Mouse (Mus musculus) forebrain, embryonic 10.5 days (tissue): ENCODE measurements at regions not wholly inside any gene's neighbourhood (a gene's known extent, or its start where the extent isn't known, plus 50 kb on each side); places are given as distances from the start of the nearest gene placed in this dataset.
A peak's percentile ranks its signal among the peaks of the same experiment; 100 is the strongest.

Source experiments
- DNase-seq: peaks from one replicate; pipeline ENCODE4 v3.0.0-alpha.2; 2017; ENCODE audit warnings: low spot score; ENCODE audit errors: extremely low spot score
- H3K27ac ChIP-seq: fragments of 300-500 bp; sonication (generic); 2 replicates; pipeline ENCODE4 v1.5.1; 2016; ENCODE audit warnings: mild to moderate bottlenecking
- H3K27me3 ChIP-seq: fragments of 300-500 bp; sonication (generic); 2 replicates; pipeline ENCODE4 v1.6.1; 2016; ENCODE audit warnings: mild to moderate bottlenecking; ENCODE audit not compliant: poor library complexity, severe bottlenecking
- H3K36me3 ChIP-seq: fragments of 300-500 bp; sonication (generic); replicated peaks from 2 replicates; pipeline ENCODE4 v1.6.1; 2016; ENCODE audit warnings: mild to moderate bottlenecking, moderate library complexity
- H3K4me1 ChIP-seq: fragments of 300-500 bp; sonication (generic); 2 replicates; pipeline ENCODE4 v1.6.1; 2016
- H3K4me3 ChIP-seq: fragments of 300-500 bp; sonication (generic); 2 replicates; pipeline ENCODE4 v1.5.1; 2016; ENCODE audit warnings: mild to moderate bottlenecking, moderate library complexity
- H3K9me3 ChIP-seq: fragments of 300-500 bp; sonication (generic); 2 replicates; pipeline ENCODE4 v1.6.1; 2016; ENCODE audit warnings: mild to moderate bottlenecking, moderate library complexity
- WGBS: fragments of 180-500 bp; shearing (Covaris S2); methylation state at CpG from one replicate; pipeline ENCODE4 v1.1.7; 2016; 5-methylcytosine and 5-hydroxymethylcytosine counted together

GRCm38 (mm10) chr4:10051296-10052267, 822.7 kb upstream of the 2610301B20Rik start:
- no peak for DNase-seq
- H3K27me3 ChIP-seq, result no peaks in the 10 kb centered on the region
- H3K4me3 ChIP-seq, result no peak overlapping the region
- H3K9me3 ChIP-seq, result no peaks in the 10 kb centered on the region
- no peak overlapping the region for H3K27ac ChIP-seq
- H3K4me1 ChIP-seq, result peaks cover 12% of the 10 kb centered on the region
- WGBS, result 81% methylated on average over 5 of the region's 5 CpGs
- H3K36me3 ChIP-seq, result no peaks in the 10 kb centered on the region

GRCm38 (mm10) chr4:10052869-10053268, 821.4 kb upstream of the 2610301B20Rik start:
- no peaks in the 10 kb centered on the region for H3K9me3 ChIP-seq
- DNase-seq, result no peak
- no peak overlapping the region for H3K4me3 ChIP-seq
- H3K27ac ChIP-seq, result no peak overlapping the region
- no peaks in the 10 kb centered on the region for H3K27me3 ChIP-seq
- no peaks in the 10 kb centered on the region for H3K36me3 ChIP-seq
- peaks cover 12% of the 10 kb centered on the region for H3K4me1 ChIP-seq

- H3K4me3 ChIP-seq, result no peak overlapping the region
- WGBS, result 82% methylated on average over 5 of the region's 5 CpGs
- no peaks in the 10 kb centered on the region for H3K4me1 ChIP-seq
- H3K9me3 ChIP-seq, result no peaks in the 10 kb centered on the region
- H3K27ac ChIP-seq, result no peak overlapping the region
- no peak for DNase-seq
- H3K27me3 ChIP-seq, result no peaks in the 10 kb centered on the region
- no peaks in the 10 kb centered on the region for H3K36me3 ChIP-seq
These were observed 801.7 kb upstream of the 2610301B20Rik start for GRCm38 (mm10) chr4:10072500-10073106.

- Histone ChIP-seq H3K9me3 (no peaks in the 10 kb centered on the region), H3K27me3 (no peaks in the 10 kb centered on the region), H3K36me3 (no peaks in the 10 kb centered on the region), H3K27ac (no peak overlapping the region), H3K4me1 (no peaks in the 10 kb centered on the region), H3K4me3 (no peak overlapping the region)
- 75% methylated on average over 3 of the region's 3 CpGs for WGBS
- DNase-seq, result no peak
These were observed 794.6 kb upstream of the 2610301B20Rik start for GRCm38 (mm10) chr4:10079565-10080169.

- H3K4me3 ChIP-seq, result no peak overlapping the region
- WGBS, result 81% methylated on average over 4 of the region's 4 CpGs
- DNase-seq, result no peak
These were observed 759.5 kb upstream of the 2610301B20Rik start for GRCm38 (mm10) chr4:10114831-10115230.

GRCm38 (mm10) chr4:10117964-10118363, 756.3 kb upstream of the 2610301B20Rik start:
- no peak for DNase-seq
- no peak overlapping the region for H3K4me3 ChIP-seq
- H3K4me1 ChIP-seq, result no peaks in the 10 kb centered on the region
- WGBS, result 74% methylated on average over 2 of the region's 2 CpGs
- H3K27me3 ChIP-seq, result no peaks in the 10 kb centered on the region
- no peak overlapping the region for H3K27ac ChIP-seq
- H3K9me3 ChIP-seq, result no peaks in the 10 kb centered on the region
- no peaks in the 10 kb centered on the region for H3K36me3 ChIP-seq

More at GRCm38 (mm10) chr4:10114831-10115230, 759.5 kb upstream of the 2610301B20Rik start:
- Histone ChIP-seq H3K27me3 (no peaks in the 10 kb centered on the region), H3K27ac (no peak overlapping the region), H3K9me3 (no peaks in the 10 kb centered on the region), H3K4me1 (no peaks in the 10 kb centered on the region), H3K36me3 (no peaks in the 10 kb centered on the region)

- Histone ChIP-seq H3K9me3 (no peaks in the 10 kb centered on the region), H3K4me1 (no peaks in the 10 kb centered on the region), H3K27me3 (no peaks in the 10 kb centered on the region), H3K36me3 (no peaks in the 10 kb centered on the region), H3K27ac (no peak overlapping the region), H3K4me3 (no peak overlapping the region)
- DNase-seq, result no peak
- 74% methylated on average over 2 of the region's 2 CpGs for WGBS
These were observed 750.0 kb upstream of the 2610301B20Rik start for GRCm38 (mm10) chr4:10124252-10124651.

- peaks cover 5% of the 10 kb centered on the region; the same call in 1 of the 2 replicates for H3K9me3 ChIP-seq
- H3K36me3 ChIP-seq, result no peaks in the 10 kb centered on the region
- no peak overlapping the region for H3K4me3 ChIP-seq
- H3K27ac ChIP-seq, result no peak overlapping the region
- 80% methylated on average over 6 of the region's 6 CpGs for WGBS
- no peaks in the 10 kb centered on the region for H3K27me3 ChIP-seq
- no peaks in the 10 kb centered on the region for H3K4me1 ChIP-seq
- no peak for DNase-seq
These were observed 732.9 kb upstream of the 2610301B20Rik start for GRCm38 (mm10) chr4:10141238-10141934.

GRCm38 (mm10) chr4:10149911-10150310, 724.4 kb upstream of the 2610301B20Rik start:
- Histone ChIP-seq H3K27me3 (no peaks in the 10 kb centered on the region), H3K9me3 (no peaks in the 10 kb centered on the region), H3K36me3 (no peaks in the 10 kb centered on the region), H3K4me3 (no peak overlapping the region), H3K4me1 (no peaks in the 10 kb centered on the region), H3K27ac (no peak overlapping the region)
- 83% methylated on average over 2 of the region's 2 CpGs for WGBS
- DNase-seq, result no peak

GRCm38 (mm10) chr4:10150501-10150900, 723.8 kb upstream of the 2610301B20Rik start:
- WGBS, result 26% methylated on average over 2 of the region's 2 CpGs
- peak; percentile 22 for DNase-seq
- H3K4me1 ChIP-seq, result no peaks in the 10 kb centered on the region

GRCm38 (mm10) chr4:10155705-10156390, 718.5 kb upstream of the 2610301B20Rik start:
- Histone ChIP-seq H3K36me3 (no peaks in the 10 kb centered on the region), H3K9me3 (no peaks in the 10 kb centered on the region), H3K4me1 (no peaks in the 10 kb centered on the region), H3K27me3 (no peaks in the 10 kb centered on the region), H3K4me3 (no peak overlapping the region), H3K27ac (no peak overlapping the region)
- WGBS, result 88% methylated on average over 5 of the region's 5 CpGs
- no peak for DNase-seq

More at GRCm38 (mm10) chr4:10150501-10150900, 723.8 kb upstream of the 2610301B20Rik start:
- no peak overlapping the region for H3K4me3 ChIP-seq
- H3K9me3 ChIP-seq, result no peaks in the 10 kb centered on the region
- no peaks in the 10 kb centered on the region for H3K36me3 ChIP-seq
- no peak overlapping the region for H3K27ac ChIP-seq
- no peaks in the 10 kb centered on the region for H3K27me3 ChIP-seq

- WGBS, result 90% methylated on average over 3 of the region's 3 CpGs
- Histone ChIP-seq H3K27me3 (no peaks in the 10 kb centered on the region), H3K9me3 (no peaks in the 10 kb centered on the region), H3K4me1 (no peaks in the 10 kb centered on the region), H3K27ac (no peak overlapping the region), H3K36me3 (no peaks in the 10 kb centered on the region), H3K4me3 (no peak overlapping the region)
- DNase-seq, result no peak
These were observed 684.4 kb upstream of the 2610301B20Rik start for GRCm38 (mm10) chr4:10189896-10190295.
